Mouse (Mus musculus) hindbrain, embryonic 13.5 days (tissue): ENCODE results near the gene Creb5. TPM values are rescaled to one million over a fixed set of nuclear protein-coding genes. Genes with fewer than 3 reads are reported as not detected.

ENCODE experiments used
- ATAC-seq: fragments of 200-750 bp; cut with Nextera tagmentation; 2 replicates; pipeline ENCODE4 v1.8.0; 2017; ENCODE audit warnings: moderate TSS enrichment; ENCODE audit not compliant: low FRiP score
- H3K27ac ChIP-seq: fragments of 300-500 bp; sonication (generic); 2 replicates; pipeline ENCODE4 v1.5.1; 2015; ENCODE audit warnings: inconsistent platforms, mild to moderate bottlenecking, moderate library complexity
- H3K27me3 ChIP-seq: fragments of 300-500 bp; sonication (generic); 2 replicates; pipeline ENCODE4 v1.6.1; 2015; ENCODE audit warnings: mild to moderate bottlenecking, inconsistent platforms
- H3K36me3 ChIP-seq: fragments of 300-500 bp; sonication (generic); 2 replicates; pipeline ENCODE4 v1.6.1; 2015; ENCODE audit warnings: mild to moderate bottlenecking, inconsistent platforms
- H3K4me1 ChIP-seq: fragments of 300-500 bp; sonication (generic); replicated peaks from 2 replicates; pipeline ENCODE4 v1.6.1; 2015; ENCODE audit warnings: inconsistent platforms
- H3K4me2 ChIP-seq: fragments of 300-500 bp; sonication (generic); 2 replicates; pipeline ENCODE4 v1.6.1; 2015; ENCODE audit warnings: inconsistent platforms, mild to moderate bottlenecking, moderate library complexity
- H3K4me3 ChIP-seq: fragments of 300-500 bp; sonication (generic); 2 replicates; pipeline ENCODE4 v1.5.1; 2015; ENCODE audit warnings: mild to moderate bottlenecking, inconsistent platforms
- H3K9ac ChIP-seq: fragments of 300-500 bp; sonication (generic); 2 replicates; pipeline ENCODE4 v1.6.1; 2015; ENCODE audit warnings: mild to moderate bottlenecking, inconsistent platforms
- H3K9me3 ChIP-seq: fragments of 300-500 bp; sonication (generic); 2 replicates; pipeline ENCODE4 v1.6.1; 2016; ENCODE audit warnings: inconsistent platforms
- WGBS: fragments of 180-500 bp; shearing (Covaris S2); methylation state at CpG from one replicate; pipeline ENCODE4 v1.1.7; 2015; 5-methylcytosine and 5-hydroxymethylcytosine counted together
- polyA plus RNA-seq: library from polyadenylated mRNA; unstranded; fragments of >200 nt; fragmentation: Nextera tagmentation; extraction: Ambion mirVana; gene quantifications from 2 replicates; pipeline ENCODE4 v1.2.1, GENCODE M21; 2015

Creb5 gene
- polyA plus RNA-seq, 1 experiment from 2014 or later: 4.1 TPM

DNA sequence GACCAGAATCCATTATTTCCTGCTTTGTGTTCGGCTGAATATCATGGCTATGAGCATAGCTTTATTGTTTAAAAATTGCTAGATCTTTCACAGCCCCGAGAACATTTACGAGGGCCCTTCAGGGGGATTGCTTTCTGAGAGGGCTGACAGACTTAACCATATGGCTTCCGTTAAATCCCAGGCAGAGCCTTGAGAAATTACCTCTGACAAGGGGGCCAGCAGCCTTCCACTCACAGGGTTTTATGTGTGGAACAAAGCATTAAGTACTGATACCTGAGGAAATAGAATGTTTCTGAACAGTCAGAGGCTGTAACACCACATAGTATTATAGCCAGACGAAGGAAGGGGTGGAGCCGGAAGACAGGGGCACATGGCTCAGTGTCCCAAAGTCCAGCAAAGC is 165.2 kb downstream of the Creb5 start:
- Histone ChIP-seq H3K4me3 (no peak overlapping the region), H3K4me2 (no peak overlapping the region), H3K4me1 (peaks cover 35% of the 10 kb centered on the region), H3K27me3 (no peaks in the 10 kb centered on the region), H3K36me3 (no peaks in the 10 kb centered on the region), H3K9me3 (no peaks in the 10 kb centered on the region), H3K27ac (no peak overlapping the region), H3K9ac (no peak overlapping the region)
- ATAC-seq: no peak
- 58% methylated on average over 6 of the region's 6 CpGs for WGBS

DNA sequence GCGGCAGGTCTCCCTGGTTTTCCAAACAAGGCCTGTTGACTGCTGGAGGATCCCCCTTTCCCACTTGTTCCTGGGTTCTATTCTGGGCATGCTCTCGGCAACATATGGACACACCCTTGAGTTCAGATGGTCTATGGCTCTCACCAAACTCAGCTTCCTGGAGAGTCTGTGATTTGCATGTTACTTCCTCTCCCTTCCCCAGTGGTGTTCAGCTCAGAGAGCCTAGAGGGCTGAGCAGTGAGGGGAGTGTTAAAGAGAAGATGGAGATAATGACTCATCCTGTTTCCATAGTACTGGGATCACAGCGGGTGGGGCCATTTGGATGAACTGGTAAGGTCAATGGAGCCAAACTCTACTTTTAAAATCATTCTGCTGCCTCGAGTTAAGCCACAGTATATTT is 168.4 kb downstream of the Creb5 start:
- ATAC-seq: no peak
- Histone ChIP-seq H3K4me2 (no peak overlapping the region), H3K4me3 (no peak overlapping the region), H3K4me1 (peaks cover 18% of the 10 kb centered on the region), H3K9me3 (no peaks in the 10 kb centered on the region), H3K27ac (no peak overlapping the region), H3K9ac (no peak overlapping the region), H3K27me3 (no peaks in the 10 kb centered on the region), H3K36me3 (no peaks in the 10 kb centered on the region)
- 73% methylated on average over 4 of the region's 4 CpGs for WGBS

DNA sequence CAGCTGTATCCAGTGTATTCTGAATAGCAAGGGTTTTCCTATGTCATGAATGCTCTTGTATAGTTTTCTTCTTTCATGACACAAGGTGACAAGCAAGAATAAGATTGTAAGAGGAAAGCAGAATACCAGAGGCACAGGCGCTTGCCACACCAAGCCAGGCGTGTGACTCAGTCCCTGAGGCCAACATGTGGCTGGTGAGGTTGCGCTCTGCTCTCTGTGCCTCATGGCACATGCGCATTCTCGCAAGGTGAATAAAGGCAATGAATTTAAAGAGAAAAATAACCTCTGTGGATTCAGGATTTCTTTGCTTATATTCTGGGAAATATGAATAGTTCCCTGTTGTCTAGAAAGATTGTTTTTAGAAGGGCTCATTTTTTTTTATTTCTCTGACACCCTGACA is 169.0 kb downstream of the Creb5 start:
- Histone ChIP-seq H3K27ac (no peak overlapping the region), H3K9ac (no peak overlapping the region), H3K9me3 (no peaks in the 10 kb centered on the region), H3K36me3 (no peaks in the 10 kb centered on the region), H3K4me1 (peaks cover 12% of the 10 kb centered on the region), H3K4me2 (no peak overlapping the region), H3K4me3 (no peak overlapping the region), H3K27me3 (no peaks in the 10 kb centered on the region)
- 92% methylated on average over 5 of the region's 5 CpGs for WGBS
- no peak for ATAC-seq

DNA sequence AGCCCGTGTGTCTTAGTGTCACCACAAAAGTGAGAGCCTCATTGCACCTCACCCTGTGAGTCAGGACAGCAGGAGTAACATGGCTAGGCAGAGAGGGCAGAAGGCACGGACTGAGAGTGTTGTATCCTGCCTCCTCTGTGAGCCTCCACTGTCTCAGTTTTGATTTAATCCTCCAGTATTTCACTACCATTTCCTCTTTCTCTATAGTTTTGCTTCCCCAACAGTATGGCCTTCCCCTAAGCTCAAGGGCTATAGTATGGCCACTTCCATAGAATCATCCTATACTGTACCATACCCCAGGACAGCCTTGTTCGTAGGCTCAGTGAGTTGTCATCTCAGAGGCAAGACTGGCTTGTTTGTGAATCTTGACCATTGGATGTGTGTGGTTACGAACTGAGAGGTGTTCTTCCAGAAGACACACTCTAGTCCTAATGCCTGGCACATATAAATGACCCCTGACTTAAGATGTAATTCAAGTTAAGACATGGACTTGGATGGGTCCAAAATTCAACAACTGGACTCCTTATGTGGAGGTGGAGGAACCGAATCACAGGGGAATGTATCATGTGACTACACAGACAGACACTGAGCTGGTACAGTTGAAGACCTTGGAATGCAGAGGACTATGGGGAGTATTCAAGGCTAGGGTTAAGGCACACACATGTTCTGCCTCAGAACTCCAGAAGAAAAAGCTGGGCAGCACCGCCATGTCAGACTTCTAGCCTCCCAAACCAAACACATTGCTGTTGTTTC is 173.1 kb downstream of the Creb5 start:
- Histone ChIP-seq H3K27ac (no peak overlapping the region), H3K36me3 (no peaks in the 10 kb centered on the region), H3K4me3 (no peak overlapping the region), H3K9me3 (no peaks in the 10 kb centered on the region), H3K27me3 (no peaks in the 10 kb centered on the region), H3K4me1 (peaks cover 7% of the 10 kb centered on the region; the same call in 1 of the 2 replicates), H3K9ac (no peak overlapping the region), H3K4me2 (no peak overlapping the region)
- WGBS: 92% methylated on average over 6 of the region's 6 CpGs
- no peak for ATAC-seq

DNA sequence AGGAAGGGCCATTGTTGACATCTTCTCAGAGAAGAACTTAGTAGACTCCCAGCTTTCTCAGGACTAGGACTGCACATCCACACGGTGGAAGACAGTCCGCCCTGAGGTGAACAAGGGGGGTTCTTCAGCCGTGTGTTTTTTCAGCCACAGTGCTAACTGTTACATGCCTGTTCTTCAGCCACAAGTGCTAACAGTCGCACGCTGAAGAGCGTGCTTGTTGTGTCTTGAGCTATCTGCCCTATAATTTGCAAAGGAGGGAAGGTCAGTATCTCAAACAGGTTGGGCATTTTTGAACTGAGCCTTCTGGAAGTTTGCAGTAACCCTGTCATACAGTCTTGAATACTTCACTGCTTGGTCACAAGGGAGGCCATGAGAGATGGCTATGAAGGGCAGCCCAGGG is 174.0 kb downstream of the Creb5 start:
- no peak overlapping the region for H3K4me3 ChIP-seq
- no peak overlapping the region for H3K27ac ChIP-seq
- no peaks in the 10 kb centered on the region for H3K9me3 ChIP-seq
- WGBS: 83% methylated on average over 6 of the region's 6 CpGs
- H3K4me2 ChIP-seq: no peak overlapping the region
- H3K27me3 ChIP-seq: no peaks in the 10 kb centered on the region
- no peak for ATAC-seq
- no peaks in the 10 kb centered on the region for H3K36me3 ChIP-seq
- peaks cover 7% of the 10 kb centered on the region; the same call in 1 of the 2 replicates for H3K4me1 ChIP-seq
- H3K9ac ChIP-seq: no peak overlapping the region

DNA sequence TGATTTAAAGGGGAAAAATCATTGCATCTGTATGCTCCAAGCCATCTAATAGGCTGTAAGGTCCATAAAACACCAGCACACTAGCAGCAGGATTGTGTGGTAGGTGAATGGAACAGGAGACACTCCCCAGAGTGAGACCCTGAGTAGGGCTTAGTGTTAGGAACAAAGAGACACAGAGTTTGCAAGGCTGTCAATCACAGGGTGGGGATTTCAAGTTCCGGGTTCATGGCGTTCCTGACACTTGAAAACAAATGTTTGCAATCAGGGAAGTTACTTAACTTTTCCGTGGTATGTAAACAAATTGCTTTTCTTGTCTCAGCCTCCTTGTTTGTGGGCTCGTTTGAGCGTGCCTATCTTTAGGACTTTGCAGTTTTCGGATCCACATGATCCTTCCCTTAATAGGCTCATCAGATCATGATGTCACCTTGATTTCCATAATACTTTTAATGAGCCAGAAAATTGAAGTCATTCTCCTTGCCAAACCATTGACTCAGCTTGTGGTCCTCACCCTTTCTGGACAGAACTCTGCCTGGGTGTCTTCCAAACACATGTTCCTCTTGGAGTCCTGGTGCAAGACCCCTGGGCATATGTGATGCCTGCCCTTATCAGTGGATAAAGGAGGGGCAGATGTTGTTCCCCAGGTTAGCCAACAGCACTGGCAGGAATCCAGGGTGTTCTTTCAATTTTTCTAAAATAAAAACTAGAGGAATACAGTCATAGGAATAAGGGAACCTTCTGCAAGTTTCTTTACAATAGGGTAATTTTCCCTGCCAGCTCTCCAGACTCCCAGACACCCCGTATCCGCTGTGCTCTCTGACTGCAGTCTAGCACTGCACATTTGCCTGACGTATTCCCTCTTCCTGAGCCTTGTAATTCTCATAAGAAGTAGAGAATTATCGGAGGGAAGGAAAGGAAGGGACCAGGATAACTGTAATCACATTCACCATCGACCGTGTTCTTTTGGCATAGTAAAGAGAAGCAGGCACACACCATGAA is 175.0 kb downstream of the Creb5 start:
- no peak for ATAC-seq

DNA sequence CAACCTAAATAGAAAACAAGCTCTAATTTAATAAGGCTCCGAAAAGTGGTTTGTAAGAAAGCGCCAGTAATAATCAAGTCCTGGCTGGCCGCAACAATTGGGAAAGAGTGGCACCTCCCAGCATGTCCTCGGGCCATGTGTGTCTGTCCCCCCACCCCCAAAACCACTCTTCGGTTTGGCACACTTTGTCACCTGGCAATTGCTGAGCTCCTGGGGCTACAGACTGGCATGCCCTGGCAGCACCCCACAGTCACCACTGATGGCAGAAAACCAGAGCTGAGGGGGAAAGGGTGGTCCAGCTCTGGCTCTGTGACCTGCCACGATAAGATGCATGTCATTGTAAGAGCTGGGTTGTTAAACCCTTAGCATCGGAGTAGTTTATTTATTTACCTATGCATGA is 175.7 kb downstream of the Creb5 start:
- no peak overlapping the region for H3K9ac ChIP-seq
- no peaks in the 10 kb centered on the region for H3K9me3 ChIP-seq
- H3K27ac ChIP-seq: no peak overlapping the region
- H3K4me2 ChIP-seq: no peak overlapping the region
- no peak for ATAC-seq
- peaks cover 7% of the 10 kb centered on the region; the same call in 1 of the 2 replicates for H3K4me1 ChIP-seq
- H3K4me3 ChIP-seq: no peak overlapping the region
- H3K36me3 ChIP-seq: no peaks in the 10 kb centered on the region
- 66% methylated on average over 7 of the region's 7 CpGs for WGBS
- no peaks in the 10 kb centered on the region for H3K27me3 ChIP-seq

More for the DNA sequence above, 175.0 kb downstream of the Creb5 start:
- Histone ChIP-seq H3K4me2 (no peak overlapping the region), H3K4me3 (no peak overlapping the region), H3K27me3 (no peaks in the 10 kb centered on the region), H3K36me3 (no peaks in the 10 kb centered on the region), H3K27ac (no peak overlapping the region), H3K9me3 (no peaks in the 10 kb centered on the region), H3K9ac (no peak overlapping the region), H3K4me1 (peaks cover 7% of the 10 kb centered on the region; the same call in 1 of the 2 replicates)
- WGBS: 70% methylated on average over 12 of the region's 12 CpGs

DNA sequence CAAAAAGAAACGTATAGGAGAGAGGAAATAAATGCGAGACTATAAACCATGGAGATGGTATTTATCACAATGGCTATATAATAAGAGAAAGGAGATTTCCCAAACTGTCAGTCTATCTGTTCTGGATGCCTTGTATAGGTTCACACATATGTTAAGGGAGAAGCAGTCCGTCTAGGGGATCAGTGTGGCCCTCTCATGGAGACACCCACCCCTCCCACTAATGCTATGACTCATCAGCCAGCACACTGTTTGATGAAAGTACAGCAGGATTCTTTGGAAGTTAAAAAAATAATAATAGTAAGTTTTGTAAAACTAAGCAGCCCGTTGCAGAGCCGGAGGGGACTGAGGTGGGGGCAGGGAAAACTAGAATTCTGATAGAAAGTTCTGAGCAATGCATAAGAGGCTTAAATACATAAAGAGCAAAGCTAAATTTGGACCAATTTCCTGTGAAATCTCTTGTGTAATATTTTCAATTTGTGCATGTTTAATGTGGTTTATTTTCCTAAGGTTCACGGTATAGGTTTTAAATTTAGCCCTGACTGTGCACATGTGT is 176.3 kb downstream of the Creb5 start:
- Histone ChIP-seq H3K4me1 (peaks cover 7% of the 10 kb centered on the region; the same call in 1 of the 2 replicates), H3K9ac (no peak overlapping the region), H3K36me3 (no peaks in the 10 kb centered on the region), H3K27ac (no peak overlapping the region), H3K27me3 (no peaks in the 10 kb centered on the region), H3K4me3 (no peak overlapping the region), H3K9me3 (no peaks in the 10 kb centered on the region), H3K4me2 (no peak overlapping the region)
- WGBS: 71% methylated on average over 6 of the region's 6 CpGs
- ATAC-seq: no peak

DNA sequence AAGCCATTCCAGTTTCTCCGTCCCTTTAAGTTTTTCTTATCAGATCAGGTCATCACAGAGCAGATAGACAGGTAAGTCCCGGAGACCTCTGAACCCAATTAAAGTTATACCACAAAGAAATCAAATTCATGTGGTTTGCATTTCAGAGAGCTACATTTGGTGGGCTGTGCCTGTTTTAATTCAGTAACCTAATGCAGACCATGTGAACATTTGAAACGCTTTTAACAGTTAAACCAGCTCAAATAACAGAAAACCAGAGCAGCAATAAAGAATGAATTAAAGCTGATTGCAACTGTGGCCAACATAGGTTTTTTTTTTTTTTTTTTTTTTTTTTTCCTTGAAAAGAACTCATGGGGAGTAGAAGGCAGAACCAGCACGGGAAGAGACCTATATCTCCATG is 182.1 kb downstream of the Creb5 start:
- 86% methylated on average over 4 of the region's 4 CpGs for whole genome bisulfite sequencing
- no peak for ATAC-seq
- Histone ChIP-seq H3K9ac (no peak overlapping the region), H3K27me3 (no peaks in the 10 kb centered on the region), H3K9me3 (no peaks in the 10 kb centered on the region), H3K36me3 (no peaks in the 10 kb centered on the region), H3K4me3 (no peak overlapping the region), H3K27ac (no peak overlapping the region), H3K4me1 (0 out of 2 replicates have a peak, but pooled peaks cover 4% of the 10 kb centered on the region), H3K4me2 (no peak overlapping the region)

DNA sequence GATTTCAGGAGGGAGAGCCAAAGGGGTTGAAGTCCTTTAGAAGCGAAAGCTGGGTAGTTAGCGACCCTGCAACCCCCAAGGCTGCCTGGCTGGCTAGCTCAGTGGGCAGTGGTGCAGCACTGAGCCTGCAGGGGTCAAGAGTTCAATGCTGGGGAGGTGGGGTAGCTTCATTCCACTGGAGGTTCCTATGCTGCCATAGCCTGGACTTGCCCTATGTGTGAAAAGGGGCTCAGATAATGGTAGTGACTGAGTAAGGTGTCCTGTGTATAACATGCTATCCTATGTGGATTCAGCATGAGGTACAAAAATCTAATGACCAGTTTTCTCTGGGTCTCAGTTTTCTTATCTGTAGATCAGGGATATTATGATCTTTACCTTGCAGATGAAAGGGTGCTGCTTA is 182.6 kb downstream of the Creb5 start:
- Histone ChIP-seq H3K4me3 (no peak overlapping the region), H3K4me1 (0 out of 2 replicates have a peak, but pooled peaks cover 4% of the 10 kb centered on the region), H3K9ac (no peak overlapping the region), H3K9me3 (no peaks in the 10 kb centered on the region), H3K27ac (no peak overlapping the region), H3K27me3 (no peaks in the 10 kb centered on the region), H3K36me3 (no peaks in the 10 kb centered on the region), H3K4me2 (no peak overlapping the region)
- ATAC-seq: no peak
- 82% methylated on average over 2 of the region's 2 CpGs for WGBS

DNA sequence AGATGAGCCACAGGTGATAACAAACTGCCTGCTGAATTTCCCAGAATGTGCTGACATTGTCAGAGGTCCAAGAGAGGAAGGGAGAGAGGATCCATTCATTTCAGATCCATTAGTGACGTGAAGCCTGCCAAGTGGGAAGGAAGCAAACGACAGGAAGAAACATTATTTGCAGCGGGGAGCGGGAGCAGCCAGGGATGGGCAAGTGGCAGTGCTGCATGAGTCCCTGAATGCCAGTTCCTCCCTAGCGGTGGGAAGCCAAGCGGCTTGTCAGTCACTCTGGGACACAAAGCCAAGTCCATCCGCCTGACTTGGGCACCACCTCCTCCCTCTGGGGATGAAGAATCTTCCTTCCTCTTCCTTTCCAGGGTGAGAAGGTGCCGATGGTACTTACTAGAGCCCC is 183.5 kb downstream of the Creb5 start:
- Histone ChIP-seq H3K4me2 (no peak overlapping the region), H3K4me3 (no peak overlapping the region), H3K27me3 (no peaks in the 10 kb centered on the region), H3K4me1 (0 out of 2 replicates have a peak, but pooled peaks cover 4% of the 10 kb centered on the region), H3K9me3 (no peaks in the 10 kb centered on the region), H3K36me3 (no peaks in the 10 kb centered on the region), H3K27ac (no peak overlapping the region), H3K9ac (no peak overlapping the region)
- WGBS: 43% methylated on average over 8 of the region's 8 CpGs
- ATAC-seq: no peak

DNA sequence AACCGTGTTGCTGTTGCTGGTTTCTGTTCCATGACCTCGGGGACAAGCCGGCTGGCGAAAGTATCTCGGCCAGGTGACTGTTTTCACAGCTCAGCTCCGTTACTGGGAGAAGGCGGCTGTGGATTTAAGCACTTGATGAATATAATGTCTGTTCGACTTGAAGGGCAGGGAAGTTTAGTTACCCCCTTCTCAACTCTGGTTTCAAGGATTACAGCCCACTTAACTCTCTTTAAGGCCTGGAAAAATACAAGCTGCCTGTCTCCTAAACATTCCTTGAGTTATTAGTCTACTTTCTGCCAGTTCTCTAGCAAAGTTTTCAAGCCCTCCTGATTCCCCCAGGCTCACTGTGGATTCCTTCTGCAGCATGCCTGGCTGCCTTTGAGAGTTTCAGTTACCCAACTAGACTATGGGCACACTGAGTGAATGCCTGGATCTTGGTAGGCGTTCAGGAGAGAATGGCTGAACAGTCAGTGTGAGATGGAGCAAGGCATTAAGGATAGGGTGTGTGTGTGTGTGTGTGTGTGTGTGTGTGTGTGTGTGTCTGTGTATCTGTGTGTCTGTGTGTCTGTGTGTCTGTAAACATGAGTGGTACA is 184.0 kb downstream of the Creb5 start:
- no peak for ATAC-seq
- Histone ChIP-seq H3K9me3 (no peaks in the 10 kb centered on the region), H3K4me2 (no peak overlapping the region), H3K4me3 (no peak overlapping the region), H3K4me1 (0 out of 2 replicates have a peak, but pooled peaks cover 4% of the 10 kb centered on the region), H3K36me3 (no peaks in the 10 kb centered on the region), H3K27ac (no peak overlapping the region), H3K27me3 (no peaks in the 10 kb centered on the region), H3K9ac (no peak overlapping the region)
- 80% methylated on average over 9 of the region's 9 CpGs for WGBS
